Mouse (Mus musculus): ENCODE data around the gene Gm5934. TPM values are rescaled to one million over a fixed set of nuclear protein-coding genes. Genes with fewer than 3 reads are reported as not detected.
"Not testable (repeated sequence)": the region's sequence is repeated elsewhere in the genome, so short reads cannot be mapped to it uniquely, and the experiment has no call there.

Gene Gm5934
- not detected in 2 replicates for polyA plus RNA-seq (2012; ENCODE audit: insufficient read depth, insufficient read length, low replicate concordance, missing spikeins)

DNA sequence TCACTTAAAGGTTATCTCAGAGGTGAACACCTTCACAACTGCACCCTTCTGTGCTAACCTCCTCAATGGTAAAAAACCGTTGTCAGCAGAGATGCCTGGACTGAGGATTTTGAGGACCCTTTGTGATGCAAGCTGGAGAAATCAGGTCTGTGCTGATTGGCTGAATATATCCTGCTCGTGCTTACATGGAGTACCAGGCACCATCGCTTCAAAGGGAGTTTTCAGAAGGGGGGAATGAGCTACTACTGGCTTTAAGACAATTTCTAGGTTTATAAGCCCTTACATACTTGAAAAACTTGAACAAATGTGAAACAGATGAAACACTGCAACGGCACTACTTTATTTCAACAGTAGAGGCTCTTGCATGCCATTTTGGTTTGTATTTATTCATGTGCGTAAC lies at the start of gene Gm5934:
TSS of gene Gm5934 (minus strand) at position 101 of the 400 bp plus-strand sequence.
- not testable (repeated sequence) for H3K4me1 ChIP-seq (ENCODE audit: control insufficient read depth, insufficient read depth, low read length); H3K4me3 ChIP-seq (ENCODE audit: insufficient read depth, low read depth, low read length); H3K27ac ChIP-seq (ENCODE audit: insufficient read depth, low read depth, low read length)
- WGBS = 89% methylated on average over 5 of the region's 5 CpGs

Other genes starting within 250 kb of the Gm5934 start
- not detected in 2 replicates for gene Gm4297, start 74.1 kb upstream of the Gm5934 start, polyA plus RNA-seq (2012; ENCODE audit: insufficient read depth, insufficient read length, low replicate concordance, missing spikeins)

Measured in olfactory bulb, adult 2 months (tissue).